Mouse (Mus musculus) adrenal gland, adult (tissue): ENCODE data around the gene Hist1h2bc.
A peak's percentile ranks its signal among the peaks of the same experiment; 100 is the strongest.

Experiments used
- DNase-seq, 2 experiments: peaks; one replicate each; pipeline ENCODE4 v3.0.0; 2022 to 2023; ENCODE audit warnings: low spot score in 1 of 2; ENCODE audit not compliant: inconsistent age in 2 of 2

The Hist1h2bc gene

GRCm38 (mm10) chr13:23732156-23732804 is 48.3 kb downstream of the Hist1h2bc start:
- DNase-seq = peak in 1 of 2 experiments; percentile 74

- DNase-seq = no peak
Observed at GRCm38 (mm10) chr13:23737091-23737490, 53.1 kb downstream of the Hist1h2bc start.

- DNase-seq = peak in 1 of 2 experiments; percentile 57
Observed at GRCm38 (mm10) chr13:23738041-23738440, 54.0 kb downstream of the Hist1h2bc start.

- peak; percentile 94 to 98 for DNase-seq
Observed at GRCm38 (mm10) chr13:23738677-23739068, 54.7 kb downstream of the Hist1h2bc start, which contains the start of gene Hist1h1c. Hist1h1c (plus strand) TSS chr13:23738808.

GRCm38 (mm10) chr13:23739069-23739921 is 55.3 kb downstream of the Hist1h2bc start:
- peak; percentile 96 to 98 for DNase-seq

- DNase-seq = no peak
Observed at GRCm38 (mm10) chr13:23739922-23740252, 55.9 kb downstream of the Hist1h2bc start.

GRCm38 (mm10) chr13:23740256-23740840 is 56.3 kb downstream of the Hist1h2bc start:
- DNase-seq = no peak

- no peak for DNase-seq
Observed at GRCm38 (mm10) chr13:23740910-23741309, 56.9 kb downstream of the Hist1h2bc start.

- no peak for DNase-seq
Observed at GRCm38 (mm10) chr13:23742007-23742406, 58.0 kb downstream of the Hist1h2bc start.
